Mouse (Mus musculus) kidney, postnatal 14 days (tissue): Measurements from ENCODE around the gene Olfr1316.

Experiments used
- DNase-seq: peaks from one replicate; pipeline ENCODE4 v3.0.0; 2022; ENCODE audit warnings: mixed read lengths

Olfr1316 gene

GRCm38 (mm10) chr2:112134877-112135276 lies at the start of gene Olfr1316:
TSS of gene Olfr1316 (minus strand) at chr2:112134977.
- DNase-seq = no peak

- DNase-seq = no peak
Observed at GRCm38 (mm10) chr2:112153898-112154297, 19.1 kb upstream of the Olfr1316 start, which contains the start of gene Olfr1318. TSS of gene Olfr1318 (plus strand) at chr2:112154198.

- DNase-seq = no peak
Observed at GRCm38 (mm10) chr2:112140029-112140428, 5.3 kb upstream of the Olfr1316 start, which contains the start of gene Olfr1317. TSS of gene Olfr1317 (plus strand) at chr2:112140329.

GRCm38 (mm10) chr2:112115340-112115739 lies 19.4 kb downstream of the Olfr1316 start, which contains the start of gene Olfr1315-ps1:
TSS of gene Olfr1315-ps1 (minus strand) at chr2:112115440.
- DNase-seq = no peak

- DNase-seq = no peak
Observed at GRCm38 (mm10) chr2:112096681-112097080, 38.1 kb downstream of the Olfr1316 start, which contains the start of gene Olfr1314. TSS of gene Olfr1314 (minus strand) at chr2:112096781.

- DNase-seq = no peak
Observed at GRCm38 (mm10) chr2:112077743-112078142, 57.0 kb downstream of the Olfr1316 start, which contains the start of gene Olfr1313. TSS of gene Olfr1313 (minus strand) at chr2:112077843.
